Mouse (Mus musculus): ENCODE results near the gene Syce1.
"Not testable (repeated sequence)": the region's sequence is repeated elsewhere in the genome, so short reads cannot be mapped to it uniquely, and the experiment has no call there.

Syce1 gene

DNA sequence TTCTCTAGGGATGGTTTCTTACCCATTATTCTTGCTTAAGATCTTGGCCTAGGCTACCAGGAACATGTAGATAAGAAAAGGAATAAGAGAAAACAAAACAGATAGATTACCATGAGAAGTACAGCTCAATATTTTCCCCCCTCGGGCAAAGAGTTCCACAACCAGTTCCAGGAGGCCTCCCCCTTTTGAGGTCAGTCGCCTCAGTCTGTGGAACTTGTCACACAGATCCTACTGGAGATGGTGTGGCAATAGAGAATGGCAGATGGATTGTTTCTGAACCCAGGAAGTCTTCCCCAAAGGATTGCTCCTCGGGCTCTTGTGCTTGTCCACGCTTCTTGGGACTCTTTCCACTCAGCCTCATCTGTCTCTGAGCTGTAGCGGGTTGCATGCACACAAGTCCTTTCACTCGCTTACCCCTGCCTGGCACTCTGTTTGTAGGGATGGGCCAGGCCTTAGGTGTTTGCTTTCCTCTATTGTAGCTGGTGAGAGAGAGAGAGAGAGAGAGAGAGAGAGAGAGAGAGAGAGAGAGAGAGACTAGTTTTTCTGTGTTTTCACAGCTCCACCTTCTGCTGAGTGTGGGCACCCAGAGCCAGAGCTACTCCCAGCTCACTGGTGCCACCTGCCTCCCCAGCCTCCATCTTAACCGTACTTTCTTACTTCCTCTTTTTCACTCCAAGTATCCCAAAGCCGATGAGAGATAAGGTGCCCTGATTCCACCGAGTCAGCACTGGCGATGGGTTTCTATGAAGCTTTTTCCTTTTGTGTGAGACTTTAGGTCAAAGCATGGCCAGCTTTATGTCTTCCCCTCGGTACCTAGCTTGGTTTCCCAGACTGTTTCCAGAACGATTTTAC lies 21.5 kb downstream of the Syce1 start:
- no peak for DNase-seq (ENCODE audit: inconsistent ontology term)

DNA sequence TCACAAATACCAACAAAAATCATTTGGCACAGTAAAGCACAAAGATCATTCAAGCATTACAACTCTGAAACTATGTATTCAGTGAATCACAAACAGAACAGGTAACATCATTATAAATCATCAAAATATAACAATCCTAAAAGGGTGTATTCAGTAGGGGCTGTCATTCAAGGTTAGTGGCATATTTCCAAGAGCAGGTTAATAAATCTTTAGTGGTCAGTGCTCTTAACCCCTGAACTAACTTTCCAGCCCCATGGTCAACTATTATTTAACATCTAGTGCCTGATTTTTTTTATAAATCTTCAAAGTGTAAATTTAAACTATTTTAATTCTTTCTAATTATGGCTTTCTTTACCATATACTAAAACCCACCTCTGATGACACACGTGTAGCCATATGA lies 22.3 kb downstream of the Syce1 start:
- not testable (repeated sequence) for DNase-seq (ENCODE audit: inconsistent ontology term)

- no peak for DNase-seq (ENCODE audit: inconsistent ontology term)
Measured at GRCm38 (mm10) chr7:140763447-140764020, 24.1 kb downstream of the Syce1 start, which contains the start of gene Cyp2e1. Gene Cyp2e1, plus strand, starts transcription at chr7:140763739.

- DNase-seq (ENCODE audit: inconsistent ontology term): no peak
Measured at GRCm38 (mm10) chr7:140760647-140761046, 27.0 kb downstream of the Syce1 start.

DNA sequence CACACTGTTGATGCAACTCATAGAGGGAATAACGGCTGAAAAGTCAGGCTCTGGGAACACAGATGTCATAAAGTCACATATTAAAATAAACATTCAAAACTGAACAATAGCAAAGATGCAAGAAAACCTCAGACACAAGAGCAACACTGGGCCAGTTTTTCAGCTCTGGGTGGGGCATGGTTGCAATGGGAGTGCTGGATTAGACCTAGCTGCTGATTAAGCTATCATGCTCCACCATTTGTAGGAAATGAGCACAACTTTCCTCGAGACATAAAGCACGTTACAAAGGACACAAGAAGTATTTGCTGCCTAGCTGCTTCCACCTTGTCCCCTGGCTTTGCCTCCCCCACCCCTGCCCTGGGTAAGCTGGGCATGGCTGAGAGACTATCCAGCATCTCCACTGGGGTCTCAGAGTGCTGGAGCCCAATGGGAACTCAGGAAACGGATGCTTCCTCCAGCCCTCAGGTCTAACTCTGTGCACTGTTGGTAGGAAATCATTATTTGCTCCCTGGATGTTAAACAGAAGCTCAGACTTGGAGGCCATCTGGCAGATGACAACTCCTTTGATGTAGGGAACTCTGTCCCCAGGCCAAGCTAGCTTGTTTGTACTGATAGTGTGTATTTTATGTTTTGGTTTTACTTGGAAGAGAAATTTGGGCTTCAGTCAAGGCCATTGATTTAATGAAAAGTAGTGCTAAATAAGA lies 31.3 kb downstream of the Syce1 start:
- no peak for DNase-seq (ENCODE audit: inconsistent ontology term)

GRCm38 (mm10) chr7:140754556-140754955 lies 33.1 kb downstream of the Syce1 start:
- DNase-seq (ENCODE audit: inconsistent ontology term): no peak

- no peak for DNase-seq (ENCODE audit: inconsistent ontology term)
Measured at GRCm38 (mm10) chr7:140748827-140749160, 38.9 kb downstream of the Syce1 start.

GRCm38 (mm10) chr7:140748116-140748826 lies 39.4 kb downstream of the Syce1 start:
- DNase-seq (ENCODE audit: inconsistent ontology term): no peak

DNA sequence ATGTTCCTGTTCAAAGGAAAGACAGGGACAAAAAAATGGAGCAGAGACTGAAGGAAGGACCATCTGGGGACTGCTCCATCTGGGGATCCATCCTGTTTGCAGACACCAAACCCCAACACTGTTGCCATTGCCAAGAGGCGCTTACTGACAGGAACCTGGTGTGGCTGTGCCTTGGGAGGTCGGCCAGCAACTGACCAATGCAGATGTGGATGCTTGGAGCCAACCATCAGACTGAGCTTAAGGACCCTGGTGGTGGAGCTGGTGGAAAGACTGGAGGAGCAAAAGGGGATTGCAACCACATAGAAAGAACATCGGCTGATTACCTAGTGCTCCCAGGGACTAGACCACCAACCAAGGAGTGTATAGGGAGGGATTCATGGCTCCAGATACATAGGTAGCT lies 40.2 kb downstream of the Syce1 start:
- no peak for DNase-seq (ENCODE audit: inconsistent ontology term)

DNA sequence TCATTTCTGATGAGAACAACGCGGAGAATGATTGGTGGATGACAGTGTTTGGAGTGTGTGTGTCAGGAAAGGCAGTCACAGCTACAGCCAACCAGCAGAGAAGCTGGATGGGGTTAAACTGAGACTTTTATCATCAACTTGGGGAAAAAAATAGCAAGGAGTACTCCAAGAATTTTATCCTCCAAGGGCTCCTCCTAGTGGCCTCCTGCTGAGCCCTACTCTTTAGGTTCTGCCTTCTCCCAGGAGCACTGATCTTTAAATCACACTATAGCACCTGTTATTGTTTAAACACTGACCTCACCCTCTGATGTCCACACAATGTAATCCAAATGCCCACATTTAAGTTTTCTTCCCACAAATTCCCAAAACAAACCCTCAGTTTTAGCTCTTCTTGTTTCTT lies 54.5 kb downstream of the Syce1 start:
- DNase-seq (ENCODE audit: inconsistent ontology term): no peak

Measured in Muller cell, postnatal 12 days (primary cell).